Mouse (Mus musculus): Measurements from ENCODE around the gene Vezf1. TPM values are rescaled to one million over a fixed set of nuclear protein-coding genes. Genes with fewer than 3 reads are reported as not detected.

Vezf1 gene
- polyA plus RNA-seq, 1 experiment = 58.4 TPM

- peak; percentile 65 for DNase-seq (ENCODE audit: low read depth)
- TF ChIP-seq CTCF (IDR thresholded peaks at IDR 0.05; ENCODE audit: borderline replicate concordance, extremely low read depth, insufficient read depth, insufficient read length) (no peak), POLR2A (IDR thresholded peaks at IDR 0.05; ENCODE audit: borderline replicate concordance, extremely low read depth, insufficient read depth, insufficient read length, poor library complexity, severe bottlenecking) (0 out of 2 replicates have a peak, but pooled peaks have one; percentile 10)
Observed at GRCm38 (mm10) chr11:88099599-88100023, 31.5 kb downstream of the Vezf1 start.

- no peak for DNase-seq (ENCODE audit: low read depth)
- no peak for TF ChIP-seq CTCF (IDR thresholded peaks at IDR 0.05; ENCODE audit: borderline replicate concordance, extremely low read depth, insufficient read depth, insufficient read length)
- no peak for TF ChIP-seq POLR2A (IDR thresholded peaks at IDR 0.05; ENCODE audit: borderline replicate concordance, extremely low read depth, insufficient read depth, insufficient read length, poor library complexity, severe bottlenecking)
Observed at GRCm38 (mm10) chr11:88100170-88100569, 32.1 kb downstream of the Vezf1 start.

GRCm38 (mm10) chr11:88103214-88103941 is 35.3 kb downstream of the Vezf1 start:
- DNase-seq (ENCODE audit: low read depth) = no peak
- no peak for TF ChIP-seq POLR2A (IDR thresholded peaks at IDR 0.05; ENCODE audit: borderline replicate concordance, extremely low read depth, insufficient read depth, insufficient read length, poor library complexity, severe bottlenecking)
- no peak for TF ChIP-seq CTCF (IDR thresholded peaks at IDR 0.05; ENCODE audit: borderline replicate concordance, extremely low read depth, insufficient read depth, insufficient read length)

- TF ChIP-seq CTCF (IDR thresholded peaks at IDR 0.05; ENCODE audit: borderline replicate concordance, extremely low read depth, insufficient read depth, insufficient read length) = no peak
- TF ChIP-seq POLR2A (IDR thresholded peaks at IDR 0.05; ENCODE audit: borderline replicate concordance, extremely low read depth, insufficient read depth, insufficient read length, poor library complexity, severe bottlenecking) = no peak
- no peak for DNase-seq (ENCODE audit: low read depth)
Observed at GRCm38 (mm10) chr11:88105494-88106291, 37.6 kb downstream of the Vezf1 start.

- no peak for DNase-seq (ENCODE audit: low read depth)
- no peak for TF ChIP-seq CTCF (IDR thresholded peaks at IDR 0.05; ENCODE audit: borderline replicate concordance, extremely low read depth, insufficient read depth, insufficient read length)
- TF ChIP-seq POLR2A (IDR thresholded peaks at IDR 0.05; ENCODE audit: borderline replicate concordance, extremely low read depth, insufficient read depth, insufficient read length, poor library complexity, severe bottlenecking) = no peak
Observed at GRCm38 (mm10) chr11:88106292-88106554, 38.1 kb downstream of the Vezf1 start.

DNA sequence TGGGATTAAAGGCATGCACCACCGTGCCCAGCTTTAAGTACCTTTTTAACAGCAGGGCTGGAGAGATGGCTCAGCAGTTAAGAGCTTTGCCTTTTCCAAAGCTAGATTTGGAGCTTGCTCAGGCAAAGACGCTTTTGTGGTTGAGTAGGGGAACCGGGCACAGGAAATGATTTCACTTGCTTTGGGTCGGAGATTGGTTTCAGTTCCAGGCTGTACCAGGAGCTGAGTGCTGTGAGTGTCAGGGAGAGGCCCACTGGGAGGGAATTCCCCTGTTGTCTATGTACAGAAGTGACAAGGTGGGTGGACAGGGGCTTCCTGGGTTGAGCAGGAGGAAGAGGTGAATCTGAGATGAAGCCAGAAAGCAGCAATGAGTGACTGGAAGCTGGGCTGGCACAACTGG is 39.3 kb downstream of the Vezf1 start:
- TF ChIP-seq POLR2A (IDR thresholded peaks at IDR 0.05; ENCODE audit: borderline replicate concordance, extremely low read depth, insufficient read depth, insufficient read length, poor library complexity, severe bottlenecking) (no peak), CTCF (IDR thresholded peaks at IDR 0.05; ENCODE audit: borderline replicate concordance, extremely low read depth, insufficient read depth, insufficient read length) (no peak)
- no peak for DNase-seq (ENCODE audit: low read depth)

- no peak for DNase-seq (ENCODE audit: low read depth)
- no peak for TF ChIP-seq POLR2A (IDR thresholded peaks at IDR 0.05; ENCODE audit: borderline replicate concordance, extremely low read depth, insufficient read depth, insufficient read length, poor library complexity, severe bottlenecking)
- no peak for TF ChIP-seq CTCF (IDR thresholded peaks at IDR 0.05; ENCODE audit: borderline replicate concordance, extremely low read depth, insufficient read depth, insufficient read length)
Observed at GRCm38 (mm10) chr11:88110031-88110594, 42.0 kb downstream of the Vezf1 start.

DNA sequence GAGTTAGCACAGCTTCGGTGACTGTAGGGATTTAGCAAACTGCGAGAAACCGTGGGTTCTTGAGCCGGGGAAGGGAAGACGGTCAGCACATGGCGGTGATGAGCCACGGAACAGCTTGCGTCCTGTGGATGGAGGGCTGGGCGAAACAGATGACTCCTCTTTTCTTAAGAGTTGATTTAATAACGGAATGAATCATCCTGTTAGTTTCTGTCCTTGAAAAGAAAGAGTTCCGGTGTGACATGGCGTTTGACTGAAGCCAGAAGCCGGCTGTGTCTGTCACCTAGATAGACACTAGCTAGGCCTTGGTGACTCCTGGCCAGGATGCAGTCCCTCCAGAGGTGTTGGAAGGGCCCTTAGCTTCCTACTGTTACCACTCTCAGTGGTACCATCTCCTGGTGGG is 44.0 kb downstream of the Vezf1 start:
- no peak for TF ChIP-seq CTCF (IDR thresholded peaks at IDR 0.05; ENCODE audit: borderline replicate concordance, extremely low read depth, insufficient read depth, insufficient read length)
- no peak for TF ChIP-seq POLR2A (IDR thresholded peaks at IDR 0.05; ENCODE audit: borderline replicate concordance, extremely low read depth, insufficient read depth, insufficient read length, poor library complexity, severe bottlenecking)
- DNase-seq (ENCODE audit: low read depth) = no peak

GRCm38 (mm10) chr11:88112677-88113333 is 44.7 kb downstream of the Vezf1 start:
- no peak for DNase-seq (ENCODE audit: low read depth)
- TF ChIP-seq POLR2A (IDR thresholded peaks at IDR 0.05; ENCODE audit: borderline replicate concordance, extremely low read depth, insufficient read depth, insufficient read length, poor library complexity, severe bottlenecking) (no peak), CTCF (IDR thresholded peaks at IDR 0.05; ENCODE audit: borderline replicate concordance, extremely low read depth, insufficient read depth, insufficient read length) (no peak)

GRCm38 (mm10) chr11:88113543-88114271 is 45.6 kb downstream of the Vezf1 start:
- TF ChIP-seq CTCF (IDR thresholded peaks at IDR 0.05; ENCODE audit: borderline replicate concordance, extremely low read depth, insufficient read depth, insufficient read length) = no peak
- no peak for TF ChIP-seq POLR2A (IDR thresholded peaks at IDR 0.05; ENCODE audit: borderline replicate concordance, extremely low read depth, insufficient read depth, insufficient read length, poor library complexity, severe bottlenecking)
- DNase-seq (ENCODE audit: low read depth) = peak; percentile 24
